Mouse (Mus musculus): ENCODE data around the gene Actg1.

DNA sequence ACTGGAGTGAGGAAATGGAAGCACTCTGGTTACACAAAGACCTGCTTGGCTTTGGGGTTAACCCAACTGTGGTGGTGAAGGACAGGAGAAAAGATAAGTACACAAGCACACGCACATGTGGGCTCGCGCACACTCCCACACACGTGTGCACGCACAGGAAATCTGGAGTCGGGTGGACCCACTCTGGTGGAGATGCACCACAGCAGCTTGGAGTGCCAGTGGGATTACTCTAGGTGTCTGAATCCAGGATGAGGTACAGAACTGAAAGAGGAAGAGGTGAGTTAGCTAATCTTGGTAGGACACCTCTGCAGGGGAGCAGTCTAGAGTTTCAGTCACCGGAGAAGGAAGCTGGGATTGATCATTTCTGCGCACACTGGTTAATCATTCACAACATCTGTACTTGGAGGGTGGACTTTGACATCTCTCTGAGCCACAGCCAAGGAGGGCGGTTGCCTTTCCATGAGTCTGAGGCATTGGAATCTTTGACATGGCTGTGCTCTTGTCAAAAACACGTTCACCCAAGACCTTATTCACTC, 8.3 kb downstream of the Actg1 start:
- no peak for TF ChIP-seq EP300 (IDR thresholded peaks at IDR 0.05)
- TF ChIP-seq CTCF (IDR thresholded peaks at IDR 0.05): no peak

Data from lung, postnatal 0 days (tissue).